Mouse (Mus musculus): ENCODE data around the gene Tor1aip2. TPM values are rescaled to one million over a fixed set of nuclear protein-coding genes. Genes with fewer than 3 reads are reported as not detected.
"Not testable (repeated sequence)": the region's sequence is repeated elsewhere in the genome, so short reads cannot be mapped to it uniquely, and the experiment has no call there.

Tor1aip2 gene
- polyA plus RNA-seq, 1 experiment: 57.7 TPM

DNA sequence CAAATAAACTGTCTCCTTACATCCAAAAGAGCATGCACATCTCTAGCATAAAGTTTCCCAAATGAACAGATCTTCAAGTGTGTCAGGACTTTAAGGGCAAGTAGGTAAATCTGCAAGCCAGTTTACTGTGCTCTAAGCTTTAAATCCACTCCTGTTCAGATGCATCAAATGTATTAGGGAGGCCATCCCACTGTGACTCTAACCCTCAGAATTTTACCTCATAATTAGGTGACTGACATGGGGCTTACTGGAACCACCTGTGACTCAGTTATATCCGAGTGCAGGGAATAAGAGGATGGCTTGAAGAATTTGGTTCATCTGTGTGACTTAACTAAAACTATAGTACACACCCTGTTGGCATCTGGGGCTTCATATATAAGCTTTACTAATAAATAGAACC is 542 bp upstream of the Tor1aip2 start:
- Histone ChIP-seq H3K4me3 (replicated peaks; ENCODE audit: insufficient read depth, low read depth, low read length) (peak overlapping the region; percentile 2), H3K27ac (ENCODE audit: insufficient read depth, low read length) (no peak overlapping the region), H3K4me1 (ENCODE audit: control insufficient read depth, insufficient read depth, low read length) (peaks cover 3% of the 10 kb centered on the region; the same call in 1 of the 2 replicates), H3K27me3 (ENCODE audit: control insufficient read depth, insufficient read depth, low read length) (no peaks in the 10 kb centered on the region)
- peak in 1 of 2 experiments; percentile 8 for DNase-seq
- WGBS: 8% methylated on average over 1 of the region's 1 CpGs
- TF ChIP-seq POLR2A (IDR thresholded peaks at IDR 0.05; ENCODE audit: borderline replicate concordance, insufficient read depth, low read length) (no peak), CTCF (IDR thresholded peaks at IDR 0.05; ENCODE audit: borderline replicate concordance, insufficient read depth, low read depth, low read length) (no peak)

DNA sequence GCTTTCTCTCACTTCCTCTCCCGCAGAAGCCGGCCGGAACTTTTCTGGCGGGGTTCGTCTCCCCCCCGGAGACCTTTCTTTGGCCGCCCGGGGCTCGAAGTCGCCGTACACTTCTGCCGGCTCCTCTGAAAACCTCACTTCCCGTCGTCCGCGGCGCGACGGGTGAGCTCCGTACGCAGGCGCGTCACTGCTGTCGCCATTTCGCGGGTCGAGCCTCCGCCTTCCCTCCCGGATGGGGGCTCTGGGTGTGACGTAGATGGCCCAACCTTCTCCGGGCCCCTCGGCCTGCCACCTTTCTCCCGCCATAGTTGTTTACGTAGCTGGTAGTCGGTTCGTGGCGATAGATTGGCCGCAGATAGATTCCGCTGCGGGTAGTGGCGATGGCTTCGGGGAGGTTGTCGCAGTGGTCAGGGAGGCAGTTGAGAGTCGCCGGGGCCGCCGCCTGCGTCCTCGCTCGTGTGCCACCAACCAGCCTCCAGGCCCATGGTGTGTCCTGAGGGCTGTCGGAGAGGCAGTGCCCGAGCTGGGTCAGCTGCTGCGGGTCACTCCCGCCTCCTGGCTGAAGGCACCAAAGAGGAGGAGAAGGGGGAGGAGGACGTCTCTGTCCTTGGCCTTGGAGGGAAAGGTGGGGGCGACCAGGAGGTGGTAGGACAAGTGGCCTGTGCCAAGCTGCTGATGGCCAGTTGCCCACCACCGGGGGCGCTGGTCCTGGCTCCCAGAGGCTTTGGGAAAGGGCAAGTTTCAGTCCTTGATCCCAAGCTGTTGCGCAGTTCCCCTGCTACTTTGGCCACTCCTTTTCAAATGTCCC is 931 bp downstream of the Tor1aip2 start, which contains the start of gene Tor1aip1:
TSS of gene Tor1aip1 (minus strand) at position 551 of the 808 bp plus-strand sequence.
- Histone ChIP-seq H3K4me1 (ENCODE audit: control insufficient read depth, insufficient read depth, low read length) (peaks cover 3% of the 10 kb centered on the region; the same call in 1 of the 2 replicates), H3K4me3 (replicated peaks; ENCODE audit: insufficient read depth, low read depth, low read length) (peak within 1 kb of the TSS; percentile 74), H3K27ac (ENCODE audit: insufficient read depth, low read length) (peak within 1 kb of the TSS; percentile 99), H3K27me3 (ENCODE audit: control insufficient read depth, insufficient read depth, low read length) (no peaks in the 10 kb centered on the region)
- TF ChIP-seq POLR2A (IDR thresholded peaks at IDR 0.05; ENCODE audit: borderline replicate concordance, insufficient read depth, low read length) (peak; percentile 82), CTCF (IDR thresholded peaks at IDR 0.05; ENCODE audit: borderline replicate concordance, insufficient read depth, low read depth, low read length) (peak; percentile 81; the same call in 1 of the 2 replicates)
- DNase-seq: peak; percentile 99
- under 1% methylated on average over 59 of the region's 59 CpGs for WGBS

DNA sequence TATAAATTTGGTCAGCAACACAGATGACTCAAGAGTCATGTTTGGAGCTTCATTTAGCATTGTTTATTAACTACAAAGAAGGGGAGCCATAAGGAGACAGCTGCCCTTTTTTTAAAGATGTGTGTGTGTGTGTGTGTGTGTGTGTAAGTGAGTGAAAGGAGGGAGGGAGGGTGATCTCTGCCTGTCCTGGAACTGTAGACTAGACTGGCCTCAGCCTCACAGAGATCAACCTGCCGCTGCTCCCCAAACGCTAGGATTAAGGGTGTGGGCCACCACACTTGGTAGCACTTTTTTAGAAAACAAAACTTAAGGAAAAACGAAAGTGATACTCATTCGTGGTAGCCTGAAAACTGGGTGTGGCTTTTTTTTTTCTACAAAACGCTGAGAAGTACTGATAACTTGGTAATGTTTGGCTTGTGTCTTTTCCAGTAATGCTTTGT is 2.0 kb downstream of the Tor1aip2 start:
- TF ChIP-seq POLR2A (IDR thresholded peaks at IDR 0.05; ENCODE audit: borderline replicate concordance, insufficient read depth, low read length) (no peak), CTCF (IDR thresholded peaks at IDR 0.05; ENCODE audit: borderline replicate concordance, insufficient read depth, low read depth, low read length) (no peak)
- no peak overlapping the region for H3K4me3 ChIP-seq (replicated peaks; ENCODE audit: insufficient read depth, low read depth, low read length)
- peak overlapping the region; percentile 75 for H3K27ac ChIP-seq (ENCODE audit: insufficient read depth, low read length)
- DNase-seq: peak in 1 of 2 experiments; percentile 22
- WGBS: 54% methylated on average over 5 of the region's 5 CpGs
- H3K4me1 ChIP-seq (ENCODE audit: control insufficient read depth, insufficient read depth, low read length): peaks cover 7% of the 10 kb centered on the region; the same call in 1 of the 2 replicates
- no peaks in the 10 kb centered on the region for H3K27me3 ChIP-seq (ENCODE audit: control insufficient read depth, insufficient read depth, low read length)

DNA sequence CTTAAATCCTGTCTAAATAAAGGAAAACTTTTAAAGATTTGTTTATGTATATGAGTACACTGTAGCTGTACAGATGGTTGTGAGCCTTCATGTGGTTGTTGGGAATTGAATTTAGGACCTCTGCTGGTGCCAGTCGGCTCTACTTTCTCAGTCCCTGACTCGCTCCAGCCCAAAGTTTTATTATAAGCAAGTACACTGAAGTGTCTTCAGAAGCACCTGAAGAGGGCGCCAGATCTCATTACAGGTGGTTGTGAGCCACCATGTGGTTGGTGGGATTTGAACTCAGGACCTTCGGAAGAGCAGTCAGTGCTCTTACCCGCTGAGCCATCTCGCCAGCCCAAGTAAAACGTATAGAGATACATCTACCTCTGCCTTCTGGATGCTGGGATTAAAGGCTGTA is 4.8 kb downstream of the Tor1aip2 start:
- not testable (repeated sequence) for H3K4me1 ChIP-seq (ENCODE audit: control insufficient read depth, insufficient read depth, low read length); H3K4me3 ChIP-seq (replicated peaks; ENCODE audit: insufficient read depth, low read depth, low read length); H3K27me3 ChIP-seq (ENCODE audit: control insufficient read depth, insufficient read depth, low read length); H3K27ac ChIP-seq (ENCODE audit: insufficient read depth, low read length); DNase-seq
- 67% methylated on average over 7 of the region's 7 CpGs for WGBS

DNA sequence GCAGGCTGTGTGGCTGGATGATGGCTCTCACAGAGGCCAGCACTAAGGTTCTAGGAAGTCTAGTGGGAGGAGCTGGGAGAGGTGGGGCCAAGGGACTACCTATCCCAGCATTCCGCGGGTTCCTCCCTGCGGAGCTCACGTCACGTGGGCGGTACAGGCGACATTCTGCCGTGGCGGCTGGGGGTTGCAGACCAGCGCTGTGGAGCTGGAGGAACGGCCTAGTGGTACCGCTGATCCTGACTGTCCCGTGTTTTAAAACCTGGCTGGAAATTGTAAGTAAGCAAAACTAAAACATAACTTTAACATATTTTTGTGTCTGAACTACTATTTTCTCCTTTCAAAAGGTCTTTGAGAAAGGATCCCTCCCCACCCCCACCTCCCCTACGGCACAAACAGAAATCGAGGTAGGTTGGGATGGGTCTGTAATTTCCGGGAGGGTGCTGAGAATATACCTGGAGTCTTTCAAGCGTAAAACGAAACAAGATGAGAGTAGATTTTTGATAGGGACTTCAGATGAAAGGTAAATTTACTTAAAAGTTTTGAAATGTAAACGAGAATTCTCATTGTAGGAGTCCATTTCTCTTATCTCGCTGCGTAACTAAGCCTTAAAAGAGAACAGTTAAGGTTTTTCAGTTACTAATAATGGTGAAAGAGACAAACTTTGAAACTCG is 5.7 kb downstream of the Tor1aip2 start:
- Histone ChIP-seq H3K4me1 (ENCODE audit: control insufficient read depth, insufficient read depth, low read length) (peaks cover 8% of the 10 kb centered on the region), H3K4me3 (replicated peaks; ENCODE audit: insufficient read depth, low read depth, low read length) (peak overlapping the region; percentile 46), H3K27me3 (ENCODE audit: control insufficient read depth, insufficient read depth, low read length) (no peaks in the 10 kb centered on the region), H3K27ac (ENCODE audit: insufficient read depth, low read length) (no peak overlapping the region)
- DNase-seq: peak; percentile 89 to 92
- peak; percentile 97 for TF ChIP-seq POLR2A (IDR thresholded peaks at IDR 0.05; ENCODE audit: borderline replicate concordance, insufficient read depth, low read length)
- no peak for TF ChIP-seq CTCF (IDR thresholded peaks at IDR 0.05; ENCODE audit: borderline replicate concordance, insufficient read depth, low read depth, low read length)
- WGBS: 1% methylated on average over 22 of the region's 22 CpGs

DNA sequence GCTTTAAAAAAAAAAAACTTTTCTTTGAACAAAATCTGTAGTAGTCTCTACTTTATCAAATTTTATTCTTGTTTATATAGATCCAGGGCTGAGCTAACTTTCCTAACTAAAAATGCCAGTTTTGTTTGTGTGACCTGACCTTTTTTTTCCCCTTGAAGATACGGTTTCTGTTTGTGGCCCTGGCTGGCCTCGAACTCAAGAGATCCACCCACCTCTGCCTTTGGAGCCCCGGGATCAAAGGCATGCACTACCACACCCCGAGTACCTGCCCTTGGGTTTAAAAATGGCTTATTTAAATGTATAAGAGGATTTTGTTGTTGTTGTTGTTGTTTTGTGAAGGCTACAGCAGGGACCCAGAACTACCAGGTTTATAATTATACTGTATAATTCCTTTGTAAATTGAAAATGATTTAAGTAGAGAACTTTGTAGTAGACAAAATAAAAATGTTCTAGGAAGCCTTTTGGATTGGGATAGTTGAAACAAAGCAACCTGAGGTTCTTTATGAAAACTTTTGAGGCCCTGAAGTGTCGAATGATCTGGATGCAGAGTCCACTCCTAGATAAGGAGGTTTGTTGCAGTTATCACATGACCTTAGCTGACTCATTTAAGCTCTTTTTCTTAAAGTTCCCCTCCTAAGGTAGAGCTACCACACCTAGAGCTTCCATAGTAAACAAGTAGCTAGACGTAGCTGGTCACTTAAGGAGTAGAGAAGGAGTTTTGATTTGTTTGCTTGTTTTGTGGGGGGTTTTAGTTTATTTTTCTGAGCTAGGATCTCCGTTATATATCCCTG is 6.4 kb downstream of the Tor1aip2 start:
- H3K4me3 ChIP-seq (replicated peaks; ENCODE audit: insufficient read depth, low read depth, low read length): peak overlapping the region; percentile 50
- H3K27me3 ChIP-seq (ENCODE audit: control insufficient read depth, insufficient read depth, low read length): no peaks in the 10 kb centered on the region
- H3K27ac ChIP-seq (ENCODE audit: insufficient read depth, low read length): no peak overlapping the region
- 37% methylated on average over 7 of the region's 7 CpGs for WGBS
- peaks cover 10% of the 10 kb centered on the region for H3K4me1 ChIP-seq (ENCODE audit: control insufficient read depth, insufficient read depth, low read length)
- TF ChIP-seq POLR2A (IDR thresholded peaks at IDR 0.05; ENCODE audit: borderline replicate concordance, insufficient read depth, low read length): no peak
- TF ChIP-seq CTCF (IDR thresholded peaks at IDR 0.05; ENCODE audit: borderline replicate concordance, insufficient read depth, low read depth, low read length): no peak
- no peak for DNase-seq

DNA sequence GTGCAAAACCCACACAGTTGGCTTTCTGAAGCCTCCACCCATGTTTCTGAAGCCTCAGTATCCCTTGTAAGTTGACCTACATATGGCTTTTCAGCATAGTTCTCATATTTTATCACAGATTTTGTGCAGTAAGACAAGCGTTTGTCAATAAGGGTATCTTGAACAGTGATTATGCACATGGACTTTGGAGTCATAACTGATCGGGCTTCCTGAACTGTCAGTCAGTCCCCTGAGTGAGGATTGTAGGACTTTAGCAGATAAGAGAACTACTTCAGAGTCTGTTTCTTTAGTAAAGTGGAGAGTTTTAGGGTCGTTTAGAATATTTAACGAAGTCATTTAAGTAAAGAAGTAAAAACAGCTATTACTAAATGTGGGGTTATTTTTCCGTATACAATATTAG is 7.3 kb downstream of the Tor1aip2 start:
- WGBS: 85% methylated on average over 5 of the region's 5 CpGs
- Histone ChIP-seq H3K27me3 (ENCODE audit: control insufficient read depth, insufficient read depth, low read length) (no peaks in the 10 kb centered on the region), H3K4me1 (ENCODE audit: control insufficient read depth, insufficient read depth, low read length) (peaks cover 12% of the 10 kb centered on the region), H3K27ac (ENCODE audit: insufficient read depth, low read length) (no peak overlapping the region), H3K4me3 (replicated peaks; ENCODE audit: insufficient read depth, low read depth, low read length) (no peak overlapping the region)
- no peak for TF ChIP-seq CTCF (IDR thresholded peaks at IDR 0.05; ENCODE audit: borderline replicate concordance, insufficient read depth, low read depth, low read length)
- no peak for TF ChIP-seq POLR2A (IDR thresholded peaks at IDR 0.05; ENCODE audit: borderline replicate concordance, insufficient read depth, low read length)
- no peak for DNase-seq

Data from cerebellum, adult 2 months (tissue).